Mouse (Mus musculus) kidney, postnatal 0 days (tissue): ENCODE measurements at regions not wholly inside any gene's neighbourhood (a gene's known extent, or its start where the extent isn't known, plus 50 kb on each side); places are given as distances from the start of the nearest gene placed in this dataset.

Experiments used
- ATAC-seq: fragments of 200-750 bp; cut with Nextera tagmentation; replicated peaks from 2 replicates; pipeline ENCODE4 v1.8.0; 2017; ENCODE audit warnings: low read depth, moderate number of reproducible peaks, moderate TSS enrichment, moderate library complexity; ENCODE audit not compliant: low FRiP score
- DNase-seq: peaks from one replicate; pipeline ENCODE4 v3.0.0-alpha.2; 2016; ENCODE audit warnings: low spot score
- H3K27ac ChIP-seq: fragments of 300-500 bp; sonication (generic); 2 replicates; pipeline ENCODE4 v1.5.1; 2014; ENCODE audit warnings: mild to moderate bottlenecking
- H3K27me3 ChIP-seq: fragments of 300-500 bp; sonication (generic); 2 replicates; pipeline ENCODE4 v1.6.1; 2014; ENCODE audit warnings: low read length, mixed read lengths; ENCODE audit not compliant: insufficient read depth
- H3K36me3 ChIP-seq: fragments of 300-500 bp; sonication (generic); 2 replicates; pipeline ENCODE4 v1.6.1; 2014; ENCODE audit warnings: low read length, mixed read lengths; ENCODE audit not compliant: insufficient read depth
- H3K4me1 ChIP-seq: fragments of 300-500 bp; sonication (generic); replicated peaks from 2 replicates; pipeline ENCODE4 v1.6.1; 2014; ENCODE audit warnings: antibody characterized with exemption, low read length, mixed read lengths; ENCODE audit not compliant: insufficient read depth
- H3K4me2 ChIP-seq: fragments of 300-500 bp; sonication (generic); 2 replicates; pipeline ENCODE4 v1.6.1; 2014; ENCODE audit warnings: mild to moderate bottlenecking, low read length, moderate library complexity, mixed read lengths
- H3K4me3 ChIP-seq: fragments of 300-500 bp; sonication (generic); replicated peaks from 2 replicates; pipeline ENCODE4 v1.5.1; 2014; ENCODE audit warnings: low read depth, low read length
- H3K9ac ChIP-seq: fragments of 300-500 bp; sonication (generic); 2 replicates; pipeline ENCODE4 v1.6.1; 2014; ENCODE audit warnings: low read depth, low read length
- H3K9me3 ChIP-seq: fragments of 300-500 bp; sonication (generic); replicated peaks from 2 replicates; pipeline ENCODE4 v1.6.1; 2016; ENCODE audit warnings: low read length, inconsistent platforms, mixed read lengths
- CTCF ChIP-seq: IDR thresholded peaks from 2 replicates; pipeline ENCODE4 v1.5.1; 2016; ENCODE audit warnings: antibody characterized with exemption, low read depth, mild to moderate bottlenecking, moderate library complexity
- WGBS: fragments of 180-500 bp; shearing (Covaris S2); extraction: QIAGEN DNeasy Blood & Tissue Kit; methylation state at CpG from one replicate; pipeline ENCODE4 v1.1.7; 2014; 5-methylcytosine and 5-hydroxymethylcytosine counted together

- Histone ChIP-seq H3K27ac (no peak overlapping the region), H3K4me2 (no peak overlapping the region), H3K9ac (no peak overlapping the region), H3K4me1 (no peaks in the 10 kb centered on the region), H3K36me3 (no peaks in the 10 kb centered on the region), H3K27me3 (no peaks in the 10 kb centered on the region), H3K9me3 (no peaks in the 10 kb centered on the region), H3K4me3 (no peak overlapping the region)
- DNase-seq (no peak), ATAC-seq (no peak)
- 88% methylated on average over 12 of the region's 12 CpGs for WGBS
- TF ChIP-seq CTCF = no peak
Observed at GRCm38 (mm10) chr5:118939336-118940039, 379.0 kb downstream of the Med13l start.

GRCm38 (mm10) chr5:118944256-118944655, 383.8 kb downstream of the Med13l start:
- H3K36me3 ChIP-seq = no peaks in the 10 kb centered on the region
- H3K4me3 ChIP-seq = no peak overlapping the region
- TF ChIP-seq CTCF = no peak
- no peak for DNase-seq
- no peak overlapping the region for H3K9ac ChIP-seq
- no peak overlapping the region for H3K27ac ChIP-seq
- H3K4me2 ChIP-seq = no peak overlapping the region
- H3K9me3 ChIP-seq = no peaks in the 10 kb centered on the region
- ATAC-seq = no peak
- WGBS = 54% methylated on average over 7 of the region's 7 CpGs
- no peaks in the 10 kb centered on the region; the same call in 1 of the 2 replicates for H3K4me1 ChIP-seq
- no peaks in the 10 kb centered on the region for H3K27me3 ChIP-seq

GRCm38 (mm10) chr5:118946090-118946489, 385.6 kb downstream of the Med13l start:
- no peaks in the 10 kb centered on the region for H3K9me3 ChIP-seq
- H3K4me2 ChIP-seq = no peak overlapping the region
- no peak overlapping the region for H3K27ac ChIP-seq
- no peak overlapping the region for H3K9ac ChIP-seq
- WGBS = 51% methylated on average over 8 of the region's 8 CpGs
- H3K27me3 ChIP-seq = no peaks in the 10 kb centered on the region
- no peak for ATAC-seq
- no peaks in the 10 kb centered on the region for H3K36me3 ChIP-seq
- TF ChIP-seq CTCF = no peak
- no peaks in the 10 kb centered on the region; the same call in 1 of the 2 replicates for H3K4me1 ChIP-seq
- no peak for DNase-seq
- no peak overlapping the region for H3K4me3 ChIP-seq

DNA sequence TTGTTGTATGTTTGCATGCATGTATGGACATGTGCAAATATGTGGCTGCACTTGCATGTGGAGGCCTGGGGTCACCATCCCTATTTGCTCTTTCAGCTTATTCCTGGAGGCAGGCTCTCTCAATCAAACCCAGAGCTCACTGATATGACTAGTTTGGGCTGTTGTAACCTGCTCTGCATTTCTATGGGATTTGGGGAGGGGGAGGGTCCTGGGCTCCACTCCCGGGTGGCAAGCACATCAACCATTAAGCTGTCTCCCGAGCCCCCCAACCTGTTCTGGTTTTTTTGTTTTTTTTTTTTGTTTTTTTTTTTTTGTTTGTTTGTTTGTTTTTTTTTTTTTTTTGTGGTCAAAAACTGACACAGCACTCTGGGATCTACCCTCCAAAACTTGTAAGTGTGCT, 386.5 kb downstream of the Med13l start:
- H3K9me3 ChIP-seq = no peaks in the 10 kb centered on the region
- no peak for TF ChIP-seq CTCF
- ATAC-seq = no peak
- no peak overlapping the region for H3K4me3 ChIP-seq
- H3K4me2 ChIP-seq = no peak overlapping the region
- no peaks in the 10 kb centered on the region for H3K27me3 ChIP-seq
- no peak for DNase-seq
- 44% methylated on average over 2 of the region's 2 CpGs for WGBS
- H3K27ac ChIP-seq = no peak overlapping the region
- H3K4me1 ChIP-seq = no peaks in the 10 kb centered on the region; the same call in 1 of the 2 replicates
- no peak overlapping the region for H3K9ac ChIP-seq
- H3K36me3 ChIP-seq = no peaks in the 10 kb centered on the region

DNA sequence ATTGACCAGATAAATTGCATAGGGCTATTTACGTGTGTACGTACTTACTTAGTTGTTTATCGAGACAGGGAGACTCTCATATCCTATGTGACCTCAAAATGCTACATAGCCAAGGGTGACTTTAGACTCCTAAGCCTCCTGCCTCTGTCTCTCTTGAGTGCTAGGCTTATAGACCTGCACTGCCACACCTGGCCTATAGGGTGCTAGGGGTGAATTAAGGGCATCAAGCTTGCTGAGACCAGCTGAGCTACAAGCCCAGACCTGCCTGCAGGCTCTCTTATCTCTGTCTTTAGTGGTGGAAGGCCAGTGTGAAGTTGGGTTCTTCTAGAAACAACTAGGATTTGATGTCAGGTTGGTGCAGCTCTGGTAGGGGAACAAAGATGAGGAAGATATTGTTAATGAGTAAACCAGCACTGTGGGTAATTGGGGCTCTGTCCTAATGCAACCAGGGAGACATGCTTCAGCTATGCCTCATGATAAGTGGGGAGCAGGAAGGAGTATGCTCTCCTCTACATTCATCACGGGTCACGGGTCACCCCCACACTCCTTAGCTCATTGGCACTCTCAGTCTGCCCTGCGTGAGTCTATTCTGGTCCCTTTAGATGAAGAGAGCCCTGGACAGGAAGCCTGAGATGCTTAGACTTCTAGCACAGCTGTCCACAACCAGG, 387.8 kb downstream of the Med13l start:
- WGBS = 82% methylated on average over 6 of the region's 6 CpGs
- no peak for DNase-seq
- no peak for ATAC-seq

GRCm38 (mm10) chr5:118951067-118951466, 390.6 kb downstream of the Med13l start:
- no peak for TF ChIP-seq CTCF
- H3K9me3 ChIP-seq = no peaks in the 10 kb centered on the region
- WGBS = 51% methylated on average over 7 of the region's 7 CpGs
- no peak overlapping the region for H3K27ac ChIP-seq
- no peaks in the 10 kb centered on the region for H3K36me3 ChIP-seq
- no peaks in the 10 kb centered on the region for H3K27me3 ChIP-seq
- DNase-seq (peak; percentile 86), ATAC-seq (no peak)
- no peak overlapping the region for H3K4me2 ChIP-seq
- no peaks in the 10 kb centered on the region; the same call in 1 of the 2 replicates for H3K4me1 ChIP-seq
- H3K9ac ChIP-seq = no peak overlapping the region
- no peak overlapping the region for H3K4me3 ChIP-seq

More for the DNA sequence above, 387.8 kb downstream of the Med13l start:
- H3K27me3 ChIP-seq = no peaks in the 10 kb centered on the region
- no peaks in the 10 kb centered on the region; the same call in 1 of the 2 replicates for H3K4me1 ChIP-seq
- H3K4me3 ChIP-seq = no peak overlapping the region
- H3K4me2 ChIP-seq = no peak overlapping the region
- no peak overlapping the region for H3K9ac ChIP-seq
- no peaks in the 10 kb centered on the region for H3K36me3 ChIP-seq
- no peaks in the 10 kb centered on the region for H3K9me3 ChIP-seq
- H3K27ac ChIP-seq = no peak overlapping the region
- no peak for TF ChIP-seq CTCF
